Mouse (Mus musculus): Measurements from ENCODE around the gene Pklr. TPM values are rescaled to one million over a fixed set of nuclear protein-coding genes. Genes with fewer than 3 reads are reported as not detected.

The Pklr gene
- polyA plus RNA-seq, 1 experiment from 2014 or later = 4.4 TPM

- Histone ChIP-seq H3K9me3 (no peaks in the 10 kb centered on the region), H3K36me3 (peaks cover 35% of the 10 kb centered on the region), H3K27me3 (ENCODE audit: insufficient read depth, poor library complexity, severe bottlenecking) (no peaks in the 10 kb centered on the region), H3K4me1 (replicated peaks) (peaks cover 41% of the 10 kb centered on the region), H3K4me3 (peak within 1 kb of the TSS; percentile 88), H3K27ac (peak within 1 kb of the TSS; percentile 91)
- peak; percentile 95 for DNase-seq (ENCODE audit: low spot score)
- WGBS = under 1% methylated on average over 26 of the region's 26 CpGs
Observed at GRCm38 (mm10) chr3:89101812-89102494, 34.0 kb upstream of the Pklr start, which contains the start of gene Fdps. Fdps (minus strand) TSS chr3:89101959.

DNA sequence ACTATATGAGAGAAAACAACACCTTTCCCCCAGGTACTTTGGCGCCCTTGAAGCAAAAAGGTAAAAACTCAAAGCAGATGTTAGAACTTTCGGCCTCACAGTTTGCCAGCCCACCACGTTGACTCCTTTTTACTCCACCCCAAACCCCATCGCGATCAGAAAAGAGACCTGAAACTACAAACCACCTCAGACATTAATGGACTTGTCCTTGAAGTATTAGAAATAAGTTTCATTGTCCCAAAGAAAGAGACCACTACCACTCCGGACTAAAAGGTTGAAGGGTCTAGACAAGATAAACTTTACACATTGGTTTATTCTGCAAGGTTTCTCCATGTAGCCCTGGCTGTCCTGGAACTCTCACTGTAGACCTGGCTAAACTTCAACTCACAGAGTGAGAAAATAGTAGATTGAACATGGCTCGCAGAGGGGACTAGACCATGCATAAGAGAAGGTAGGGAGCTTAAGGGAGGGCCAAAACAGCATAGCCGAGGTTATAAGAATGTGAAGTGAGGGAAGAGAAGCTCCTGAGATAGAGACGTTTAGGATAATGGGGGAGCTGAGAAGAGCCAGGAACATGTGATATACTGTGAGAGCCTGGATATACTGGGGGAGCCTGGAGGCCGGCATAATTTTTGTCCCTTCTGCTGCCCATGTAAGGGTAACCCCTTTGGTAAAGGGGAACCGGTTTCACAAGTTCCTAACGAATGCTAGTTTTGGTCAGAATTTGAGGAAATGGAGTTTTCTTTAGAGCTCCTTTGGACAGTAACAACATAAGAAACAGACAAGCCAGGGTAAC, 33.2 kb upstream of the Pklr start:
- H3K9me3 ChIP-seq = no peaks in the 10 kb centered on the region
- H3K27me3 ChIP-seq (ENCODE audit: insufficient read depth, poor library complexity, severe bottlenecking) = no peaks in the 10 kb centered on the region
- H3K36me3 ChIP-seq = peaks cover 28% of the 10 kb centered on the region
- no peak for DNase-seq (ENCODE audit: low spot score)
- peak overlapping the region; percentile 91 for H3K27ac ChIP-seq
- 69% methylated on average over 12 of the region's 12 CpGs for WGBS
- H3K4me1 ChIP-seq (replicated peaks) = peaks cover 41% of the 10 kb centered on the region
- H3K4me3 ChIP-seq = peak overlapping the region; percentile 88

GRCm38 (mm10) chr3:89103291-89103595, 32.7 kb upstream of the Pklr start:
- H3K4me3 ChIP-seq = no peak overlapping the region
- no peaks in the 10 kb centered on the region for H3K9me3 ChIP-seq
- no peaks in the 10 kb centered on the region for H3K27me3 ChIP-seq (ENCODE audit: insufficient read depth, poor library complexity, severe bottlenecking)
- 82% methylated on average over 4 of the region's 4 CpGs for WGBS
- DNase-seq (ENCODE audit: low spot score) = no peak
- no peak overlapping the region for H3K27ac ChIP-seq
- H3K36me3 ChIP-seq = peaks cover 22% of the 10 kb centered on the region
- H3K4me1 ChIP-seq (replicated peaks) = peaks cover 40% of the 10 kb centered on the region

DNA sequence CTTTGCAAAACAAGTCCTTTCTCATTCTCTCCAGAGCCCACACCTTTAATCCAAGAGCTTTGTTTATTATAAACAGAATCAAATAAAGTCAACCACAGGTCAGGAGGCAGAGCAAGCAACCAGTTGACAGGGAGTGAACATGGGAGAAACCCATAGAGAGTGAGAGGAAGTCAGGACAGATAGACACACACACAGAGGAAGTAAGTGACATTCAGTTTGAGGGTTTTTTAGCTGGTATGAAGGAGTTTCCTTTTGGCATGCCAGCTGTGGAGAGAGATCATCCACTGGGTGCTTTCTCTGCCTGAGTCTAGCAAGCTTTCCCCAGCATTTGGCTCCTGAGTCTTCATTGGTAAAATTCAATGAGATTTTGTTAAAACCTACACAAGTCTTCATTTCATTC, 29.1 kb upstream of the Pklr start:
- Histone ChIP-seq H3K27ac (no peak overlapping the region), H3K4me1 (replicated peaks) (peaks cover 10% of the 10 kb centered on the region), H3K36me3 (no peaks in the 10 kb centered on the region), H3K27me3 (ENCODE audit: insufficient read depth, poor library complexity, severe bottlenecking) (no peaks in the 10 kb centered on the region), H3K9me3 (no peaks in the 10 kb centered on the region), H3K4me3 (no peak overlapping the region)
- DNase-seq (ENCODE audit: low spot score) = no peak

DNA sequence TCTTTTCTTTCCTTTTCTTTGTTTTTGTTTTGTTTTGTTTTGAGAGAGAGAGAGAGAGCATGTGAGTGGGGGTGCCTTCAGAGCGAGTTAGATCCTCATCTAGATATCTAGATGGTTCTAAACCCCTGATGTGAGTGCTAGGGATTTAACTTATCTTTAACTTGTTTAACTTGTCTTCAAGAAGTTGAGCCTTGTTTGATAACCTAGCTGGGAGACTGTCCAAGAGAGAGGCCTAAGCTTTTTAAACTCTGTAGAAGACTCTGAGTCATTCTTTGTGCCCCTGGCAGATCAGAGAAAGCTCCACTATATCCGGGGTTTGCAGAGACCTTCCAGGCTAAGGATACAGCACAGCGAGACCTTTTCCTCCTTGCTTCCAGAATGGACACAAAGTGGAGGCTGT, 28.4 kb upstream of the Pklr start:
- Histone ChIP-seq H3K4me3 (no peak overlapping the region), H3K27me3 (ENCODE audit: insufficient read depth, poor library complexity, severe bottlenecking) (no peaks in the 10 kb centered on the region), H3K9me3 (no peaks in the 10 kb centered on the region), H3K27ac (no peak overlapping the region), H3K4me1 (replicated peaks) (peaks cover 4% of the 10 kb centered on the region), H3K36me3 (no peaks in the 10 kb centered on the region)
- 78% methylated on average over 3 of the region's 3 CpGs for WGBS
- DNase-seq (ENCODE audit: low spot score) = no peak

DNA sequence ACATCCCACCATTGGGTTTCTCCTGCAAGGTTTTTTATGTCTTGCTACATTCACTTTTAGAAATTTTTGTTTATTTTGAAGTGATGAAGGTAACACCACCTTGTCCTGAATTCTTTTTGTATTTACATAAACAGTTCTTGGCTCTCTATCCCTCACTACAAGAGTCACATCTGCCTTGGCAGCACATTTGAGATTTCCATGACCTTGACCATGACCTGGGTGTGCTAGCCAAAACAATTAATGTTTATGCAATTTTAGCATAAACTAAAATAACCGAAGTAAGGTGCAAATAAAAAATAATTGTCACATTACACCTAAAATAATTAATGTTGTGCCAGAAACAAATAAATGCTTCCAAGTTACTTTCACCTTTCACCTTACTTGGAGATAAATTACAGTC, 27.8 kb upstream of the Pklr start:
- 77% methylated on average over 1 of the region's 1 CpGs for WGBS

DNA sequence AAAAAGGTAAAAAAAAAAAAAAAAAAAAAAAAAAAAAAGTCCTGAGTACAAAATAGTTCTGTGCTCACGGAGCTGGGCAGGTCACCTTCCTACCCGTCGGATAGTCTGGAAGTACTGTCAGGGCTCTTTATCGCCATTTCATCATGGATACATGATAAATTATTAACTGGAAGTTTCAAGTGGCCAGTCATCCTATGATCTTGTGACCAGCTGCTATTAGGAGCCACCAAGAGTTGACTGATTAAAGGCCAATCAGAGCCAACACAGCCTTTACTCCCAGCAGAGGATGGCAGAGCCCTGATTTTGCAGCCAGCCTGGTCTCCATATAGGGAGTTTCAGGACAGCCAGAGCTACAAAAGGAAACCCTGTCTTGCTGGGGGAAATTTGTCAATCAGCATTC, 22.9 kb upstream of the Pklr start:
- peaks cover 4% of the 10 kb centered on the region; the same call in 1 of the 2 replicates for H3K9me3 ChIP-seq
- WGBS = 91% methylated on average over 4 of the region's 4 CpGs
- H3K27ac ChIP-seq = no peak overlapping the region
- no peak overlapping the region for H3K4me3 ChIP-seq
- DNase-seq (ENCODE audit: low spot score) = no peak
- no peaks in the 10 kb centered on the region for H3K27me3 ChIP-seq (ENCODE audit: insufficient read depth, poor library complexity, severe bottlenecking)
- H3K36me3 ChIP-seq = no peaks in the 10 kb centered on the region
- H3K4me1 ChIP-seq (replicated peaks) = no peaks in the 10 kb centered on the region

More for the DNA sequence above, 27.8 kb upstream of the Pklr start:
- Histone ChIP-seq H3K4me3 (no peak overlapping the region), H3K36me3 (no peaks in the 10 kb centered on the region), H3K27ac (no peak overlapping the region), H3K27me3 (ENCODE audit: insufficient read depth, poor library complexity, severe bottlenecking) (no peaks in the 10 kb centered on the region), H3K9me3 (no peaks in the 10 kb centered on the region), H3K4me1 (replicated peaks) (no peaks in the 10 kb centered on the region)
- no peak for DNase-seq (ENCODE audit: low spot score)

- no peak overlapping the region for H3K4me3 ChIP-seq
- WGBS = 11% methylated on average over 2 of the region's 2 CpGs
- H3K36me3 ChIP-seq = no peaks in the 10 kb centered on the region
- H3K9me3 ChIP-seq = peaks cover 4% of the 10 kb centered on the region; the same call in 1 of the 2 replicates
- DNase-seq (ENCODE audit: low spot score) = no peak
- no peaks in the 10 kb centered on the region for H3K27me3 ChIP-seq (ENCODE audit: insufficient read depth, poor library complexity, severe bottlenecking)
- H3K27ac ChIP-seq = no peak overlapping the region
- no peaks in the 10 kb centered on the region for H3K4me1 ChIP-seq (replicated peaks)
Observed at GRCm38 (mm10) chr3:89115522-89115921, 20.4 kb upstream of the Pklr start.

DNA sequence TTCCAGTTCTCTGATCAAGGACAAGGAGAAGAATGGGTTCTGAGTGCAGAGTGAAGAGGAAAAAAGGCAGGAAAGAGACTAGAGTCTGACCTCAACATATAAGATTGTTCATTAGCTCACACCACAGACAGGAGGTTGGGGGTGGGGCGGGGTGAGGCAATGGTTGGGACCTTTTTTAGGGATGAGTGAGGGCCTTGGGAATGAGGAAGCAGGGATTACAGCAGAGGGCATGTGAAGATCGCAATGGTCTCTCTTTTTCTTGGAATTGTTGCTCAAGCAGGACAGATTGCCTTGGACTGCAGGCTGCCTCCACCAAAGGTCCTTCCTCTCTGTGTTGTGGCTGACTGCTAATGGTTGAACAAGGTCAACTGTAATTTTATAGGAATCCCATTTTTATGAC, 12.6 kb upstream of the Pklr start:
- H3K4me3 ChIP-seq = no peak overlapping the region
- DNase-seq (ENCODE audit: low spot score) = no peak

DNA sequence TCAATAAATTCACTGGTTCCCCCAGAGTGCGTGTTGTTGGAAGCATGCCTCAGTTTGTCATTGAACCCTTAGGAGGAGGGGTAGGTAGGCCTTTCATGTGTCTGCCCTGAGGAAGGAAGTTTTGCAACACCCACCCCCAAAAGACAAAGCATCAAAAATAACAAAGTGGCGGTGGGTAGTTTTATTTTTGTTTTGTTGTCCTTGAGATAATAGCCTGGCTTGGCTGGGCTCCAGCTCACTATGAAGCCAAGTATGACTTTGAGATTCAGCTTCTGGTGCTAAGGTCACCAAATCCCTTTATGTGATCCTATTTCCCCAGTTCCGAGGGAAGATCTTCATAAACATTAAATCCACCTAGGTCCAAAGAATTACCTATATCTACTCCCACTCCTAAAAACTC, 11.7 kb upstream of the Pklr start:
- no peaks in the 10 kb centered on the region for H3K27me3 ChIP-seq (ENCODE audit: insufficient read depth, poor library complexity, severe bottlenecking)
- 0 out of 2 replicates have a peak, but pooled peaks cover 3% of the 10 kb centered on the region for H3K4me1 ChIP-seq (replicated peaks)
- H3K4me3 ChIP-seq = no peak overlapping the region
- H3K36me3 ChIP-seq = no peaks in the 10 kb centered on the region
- H3K9me3 ChIP-seq = no peaks in the 10 kb centered on the region
- H3K27ac ChIP-seq = no peak overlapping the region
- WGBS = 90% methylated on average over 3 of the region's 3 CpGs
- DNase-seq (ENCODE audit: low spot score) = no peak

More for the DNA sequence above, 12.6 kb upstream of the Pklr start:
- 82% methylated on average over 2 of the region's 2 CpGs for WGBS
- H3K27ac ChIP-seq = no peak overlapping the region
- H3K27me3 ChIP-seq (ENCODE audit: insufficient read depth, poor library complexity, severe bottlenecking) = no peaks in the 10 kb centered on the region
- H3K9me3 ChIP-seq = no peaks in the 10 kb centered on the region
- no peaks in the 10 kb centered on the region for H3K4me1 ChIP-seq (replicated peaks)
- H3K36me3 ChIP-seq = no peaks in the 10 kb centered on the region

DNA sequence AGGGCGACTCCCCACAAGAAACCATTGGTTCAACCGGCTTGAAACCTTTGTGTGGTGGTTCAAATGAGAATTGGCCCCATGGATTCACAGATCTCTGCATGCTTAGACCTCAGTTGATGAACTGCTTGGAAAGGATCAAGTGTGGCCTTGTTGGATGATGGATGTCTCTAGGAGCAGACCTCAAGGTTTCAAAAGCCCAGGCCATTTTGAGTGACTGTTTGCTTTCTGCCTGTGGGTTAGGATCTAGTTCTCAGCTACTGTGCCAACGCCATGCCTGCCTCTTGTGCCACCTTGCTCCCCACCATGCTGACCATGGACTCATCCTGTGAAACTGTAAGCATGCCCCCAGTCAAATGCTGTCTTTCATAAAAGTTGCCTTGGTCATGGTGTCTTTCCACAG, 10.0 kb upstream of the Pklr start:
- DNase-seq (ENCODE audit: low spot score) = no peak
- Histone ChIP-seq H3K4me3 (no peak overlapping the region), H3K27ac (no peak overlapping the region), H3K36me3 (no peaks in the 10 kb centered on the region), H3K4me1 (replicated peaks) (0 out of 2 replicates have a peak, but pooled peaks cover 3% of the 10 kb centered on the region), H3K27me3 (ENCODE audit: insufficient read depth, poor library complexity, severe bottlenecking) (0 out of 2 replicates have a peak, but pooled peaks cover 2% of the 10 kb centered on the region), H3K9me3 (no peaks in the 10 kb centered on the region)
- WGBS = 91% methylated on average over 3 of the region's 3 CpGs

DNA sequence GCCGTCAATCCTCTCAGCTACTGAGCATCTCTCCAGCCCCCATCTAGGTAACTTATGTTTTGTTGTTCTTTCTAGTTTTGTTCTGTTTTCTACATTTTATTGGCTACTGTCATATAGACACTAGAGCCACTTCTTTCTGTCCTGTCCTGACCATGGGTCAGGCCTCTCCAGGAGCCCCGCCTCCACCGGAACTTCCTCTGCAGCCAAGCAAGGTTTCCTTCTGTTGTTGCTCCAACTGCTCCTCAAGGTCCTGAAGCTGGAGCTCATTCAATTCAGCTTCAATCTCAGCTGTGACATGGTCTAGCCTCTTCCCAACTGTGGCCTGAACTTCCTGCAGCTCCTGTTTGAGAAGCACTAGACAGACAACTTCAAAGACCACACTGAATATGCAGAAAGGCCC, 6.0 kb upstream of the Pklr start:
- H3K27me3 ChIP-seq (ENCODE audit: insufficient read depth, poor library complexity, severe bottlenecking) = peaks cover 22% of the 10 kb centered on the region; the same call in 1 of the 2 replicates
- 92% methylated on average over 3 of the region's 3 CpGs for WGBS

GRCm38 (mm10) chr3:89131816-89132215, 4.1 kb upstream of the Pklr start:
- Histone ChIP-seq H3K27me3 (ENCODE audit: insufficient read depth, poor library complexity, severe bottlenecking) (peaks cover 26% of the 10 kb centered on the region; the same call in 1 of the 2 replicates), H3K4me1 (replicated peaks) (peaks cover 16% of the 10 kb centered on the region), H3K4me3 (peak overlapping the region; percentile 49), H3K9me3 (no peaks in the 10 kb centered on the region), H3K27ac (peak overlapping the region; percentile 60; the same call in 1 of the 2 replicates), H3K36me3 (no peaks in the 10 kb centered on the region)
- no peak for DNase-seq (ENCODE audit: low spot score)
- 41% methylated on average over 4 of the region's 4 CpGs for WGBS

More for the DNA sequence above, 6.0 kb upstream of the Pklr start:
- Histone ChIP-seq H3K9me3 (no peaks in the 10 kb centered on the region), H3K4me1 (replicated peaks) (peaks cover 12% of the 10 kb centered on the region), H3K27ac (no peak overlapping the region), H3K4me3 (no peak overlapping the region), H3K36me3 (no peaks in the 10 kb centered on the region)
- no peak for DNase-seq (ENCODE audit: low spot score)
